Mouse (Mus musculus) thymus, postnatal 4 days (tissue): ENCODE data around the gene Gm28051.
A peak's percentile ranks its signal among the peaks of the same experiment; 100 is the strongest.

Experiments used
- DNase-seq: peaks from one replicate; pipeline ENCODE4 v3.0.0; 2021

Gene Gm28051

DNA sequence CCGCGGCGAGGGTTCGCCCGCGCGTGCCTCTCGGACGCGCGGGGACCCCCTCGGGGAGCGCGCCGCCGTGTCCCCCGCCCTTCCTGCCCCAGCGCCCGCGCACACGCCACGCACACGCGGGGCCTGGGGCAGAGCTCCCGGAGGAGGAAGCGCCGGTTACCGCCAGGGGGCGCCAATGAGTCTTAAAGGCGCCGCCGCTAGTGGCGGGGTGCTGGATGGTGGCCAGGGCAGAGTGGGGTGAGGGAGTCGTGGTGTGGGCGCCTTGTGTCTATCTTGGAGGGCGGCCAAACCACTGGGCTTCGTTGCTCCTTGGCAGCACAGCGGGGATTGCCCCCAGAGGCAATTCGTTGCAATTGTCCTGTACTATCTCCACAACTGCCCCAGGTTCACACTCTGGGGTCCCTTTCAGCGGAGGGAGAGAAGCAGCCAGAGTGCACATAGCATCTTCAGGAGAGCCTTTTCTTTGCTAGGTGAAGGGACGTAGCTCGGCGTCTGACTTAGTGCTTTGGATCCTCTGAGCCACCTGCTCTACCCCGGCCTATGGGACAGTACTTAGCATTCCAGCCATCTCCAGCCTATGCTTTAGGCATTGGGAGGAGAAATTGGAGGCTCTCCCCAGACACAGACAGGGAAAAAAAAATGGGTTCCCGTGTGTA, 52.2 kb downstream of the Gm28051 start:
- peak; percentile 98 for DNase-seq

DNA sequence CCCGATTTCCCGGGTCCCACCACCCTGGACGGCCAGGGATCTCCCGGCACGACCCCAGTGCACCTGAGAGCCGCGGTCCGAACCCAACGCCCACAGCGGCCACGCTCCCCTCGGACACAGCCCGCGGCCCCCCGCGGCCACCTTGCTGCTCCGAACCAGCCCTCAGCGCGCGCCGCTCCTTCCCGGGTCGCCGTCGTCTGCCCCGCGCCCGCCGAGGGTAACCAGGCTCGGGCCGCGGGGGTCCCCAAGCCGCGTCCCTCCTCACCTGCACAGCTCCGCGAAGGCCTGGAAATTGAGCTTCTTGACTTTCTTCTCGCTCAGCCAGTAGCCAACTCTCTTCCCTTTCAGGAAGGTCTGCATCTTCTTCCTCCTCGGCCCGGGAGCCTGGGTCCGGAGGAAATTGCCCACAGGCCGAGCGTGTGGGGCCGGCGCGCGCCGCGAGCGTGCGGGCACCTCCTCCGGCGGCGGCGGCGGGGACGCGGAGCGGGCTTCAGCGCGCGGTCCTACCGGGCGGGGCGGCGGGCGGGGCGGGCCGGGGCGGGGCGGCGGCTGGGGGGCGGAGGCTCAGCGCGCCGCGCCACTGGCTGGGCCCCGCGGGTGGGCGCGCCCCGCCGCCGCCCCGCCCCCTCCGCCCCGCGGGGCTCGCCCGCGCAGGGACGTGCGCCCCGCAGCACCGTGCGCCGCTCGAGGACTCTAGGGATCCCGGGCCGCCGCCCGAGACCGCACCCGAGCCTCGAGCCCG, 52.9 kb downstream of the Gm28051 start, which contains the start of gene Itpk1:
Itpk1 (minus strand) TSS at position 474 of the 742 bp plus-strand sequence.
- peak; percentile 81 for DNase-seq

DNA sequence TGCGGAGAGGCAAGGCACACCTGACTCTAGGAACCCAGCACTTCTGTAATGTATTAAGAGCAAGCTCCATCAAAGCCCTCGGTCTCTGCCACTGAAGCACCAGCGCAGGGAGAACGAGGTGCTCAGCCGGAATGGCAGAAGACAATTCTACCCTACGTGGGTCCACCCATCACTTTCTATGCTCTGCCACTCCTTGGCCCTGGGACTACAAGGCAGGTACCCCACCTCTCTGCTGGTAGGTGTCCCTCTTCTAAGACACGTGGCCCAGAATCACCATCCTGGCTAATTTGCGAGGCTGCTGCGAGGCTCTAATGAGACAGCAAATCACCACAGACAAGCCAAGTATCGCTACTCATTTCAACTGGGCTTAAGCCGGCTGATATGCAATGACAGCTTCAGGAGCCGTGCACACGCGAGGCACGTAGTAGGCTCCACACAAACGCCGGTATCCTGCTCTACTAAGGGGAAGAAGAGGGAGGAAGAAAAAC, 53.6 kb downstream of the Gm28051 start:
- no peak for DNase-seq

DNA sequence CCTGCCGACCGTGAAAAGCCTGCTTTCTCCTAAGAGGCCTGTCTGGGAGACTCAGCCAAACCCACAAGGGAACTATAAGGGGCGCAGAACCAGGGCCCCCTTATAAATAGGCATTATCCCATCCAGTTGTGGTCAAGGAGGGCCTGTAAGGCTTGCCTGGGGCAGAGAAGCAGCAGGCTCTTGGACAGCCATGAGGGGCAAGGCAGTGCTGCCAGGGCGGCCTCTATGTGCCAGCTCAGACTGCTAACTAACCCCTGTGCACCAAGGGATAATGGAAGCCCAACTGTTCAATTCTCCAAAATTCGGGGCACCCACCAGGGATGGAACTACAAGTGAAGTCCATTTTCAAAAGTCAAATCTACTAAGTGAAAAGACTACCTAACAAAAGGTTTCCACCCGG, 54.1 kb downstream of the Gm28051 start:
- DNase-seq = peak; percentile 42

DNA sequence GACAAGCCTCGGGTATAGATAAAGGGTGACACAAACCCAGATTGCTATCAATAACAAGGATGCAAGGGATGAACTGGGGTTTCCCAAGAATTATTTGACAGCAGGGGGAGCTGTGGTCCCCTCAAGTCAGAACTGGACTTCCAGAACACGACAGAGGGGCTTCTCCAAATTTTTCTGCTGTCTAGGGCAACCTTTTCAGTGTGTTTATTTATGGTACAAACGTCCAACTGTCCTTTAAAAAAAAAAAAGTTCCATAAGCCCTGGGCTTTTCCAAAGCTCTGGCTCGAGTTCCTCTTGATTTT, 54.5 kb downstream of the Gm28051 start:
- DNase-seq = no peak

DNA sequence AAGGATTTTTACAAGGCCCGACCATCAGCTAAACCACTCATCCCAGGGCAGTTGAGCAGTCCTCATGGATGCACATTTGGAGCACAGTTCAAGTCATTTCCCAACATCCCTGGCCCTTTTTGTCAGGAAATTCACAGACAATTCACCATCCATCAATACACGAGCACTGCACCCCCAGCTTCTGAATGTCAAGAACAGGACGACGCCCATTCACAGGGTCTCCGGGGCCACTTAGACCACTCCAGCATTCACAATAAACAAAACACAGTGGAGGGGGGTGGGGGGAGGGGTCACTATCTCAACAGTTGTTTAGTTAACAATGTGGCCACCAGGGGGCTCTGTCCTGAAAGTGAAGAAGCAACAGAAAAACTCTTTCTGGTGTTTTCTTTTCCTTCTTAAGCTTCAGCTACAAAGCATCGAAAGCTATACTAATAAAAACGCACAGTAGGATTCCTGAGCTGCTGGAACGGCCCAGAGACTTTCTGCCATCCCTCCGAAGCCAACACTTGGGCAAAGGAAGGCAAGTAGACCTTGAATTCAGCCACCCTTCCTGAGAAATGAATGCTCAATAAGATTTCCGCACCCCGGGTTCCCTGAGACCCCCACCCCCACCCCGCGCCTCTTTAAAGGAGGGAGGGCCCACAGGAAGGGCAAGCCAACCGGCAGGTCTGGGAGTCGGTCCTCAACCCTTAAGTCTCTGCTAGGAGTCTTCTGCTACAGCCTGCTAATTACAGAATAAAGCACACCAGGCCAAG, 55.0 kb downstream of the Gm28051 start:
- DNase-seq = peak; percentile 96

DNA sequence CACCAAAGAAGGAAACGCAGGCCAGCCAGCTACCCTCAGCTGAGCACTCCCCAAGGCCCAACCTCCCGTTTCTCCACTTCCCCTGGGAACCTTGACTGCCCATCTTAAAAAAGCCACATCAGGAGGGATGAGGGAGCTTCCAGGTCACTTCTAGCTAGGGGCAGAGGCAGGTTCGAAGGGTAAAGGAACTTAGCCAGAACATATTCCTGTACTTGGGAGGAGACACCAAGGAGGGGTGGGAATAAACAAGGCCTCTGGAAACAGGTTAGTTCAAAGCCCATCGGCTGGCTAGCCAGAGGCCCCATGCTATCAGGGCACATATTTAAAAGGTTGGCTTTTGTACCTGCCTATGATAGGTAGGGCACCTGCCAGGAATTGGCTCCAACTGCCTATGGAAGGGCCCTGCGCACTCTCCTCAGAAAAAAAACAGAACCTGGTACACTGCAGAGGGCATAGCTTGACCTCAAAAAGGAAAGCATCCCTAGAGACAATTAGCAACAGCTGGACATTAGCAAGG, 55.8 kb downstream of the Gm28051 start:
- DNase-seq = peak; percentile 12

DNA sequence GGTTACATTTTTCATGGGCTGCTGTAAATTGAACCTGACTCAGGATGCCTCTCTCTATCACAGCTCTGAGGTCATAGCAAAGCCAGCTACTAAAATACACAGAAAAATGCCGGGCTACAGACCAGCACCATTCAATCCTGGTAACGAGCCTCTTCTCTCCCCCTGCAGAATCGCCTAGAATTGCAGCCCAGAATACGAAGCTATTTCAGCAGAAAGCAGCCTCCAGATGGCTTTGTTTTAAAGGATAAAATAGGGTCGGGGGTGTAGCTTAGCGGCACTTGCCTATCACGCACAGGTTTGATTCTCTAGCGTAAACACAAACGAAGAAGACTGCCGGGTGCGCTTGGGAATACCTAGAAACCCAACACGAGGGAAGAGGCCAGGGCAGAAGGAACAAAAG, 57.1 kb downstream of the Gm28051 start:
- peak; percentile 23 for DNase-seq

DNA sequence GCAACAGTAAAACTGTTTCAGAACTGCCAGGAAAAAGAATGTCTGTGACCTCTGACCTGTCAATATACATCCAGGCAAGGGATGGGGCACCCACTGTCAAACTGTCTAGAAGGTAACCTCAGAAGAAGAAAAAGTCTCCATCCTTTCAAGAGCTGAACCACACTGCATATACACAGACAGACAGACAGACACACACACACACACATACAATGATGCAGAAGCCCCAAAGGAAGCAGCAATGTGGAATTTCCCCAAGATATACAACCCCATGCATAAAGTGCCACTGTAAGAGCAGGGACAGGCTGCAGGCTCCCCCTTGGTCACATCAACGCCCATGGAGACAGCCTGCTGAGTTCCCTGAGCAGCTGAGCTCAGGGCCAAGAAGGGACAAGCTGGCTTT, 58.4 kb downstream of the Gm28051 start:
- DNase-seq = peak; percentile 42

DNA sequence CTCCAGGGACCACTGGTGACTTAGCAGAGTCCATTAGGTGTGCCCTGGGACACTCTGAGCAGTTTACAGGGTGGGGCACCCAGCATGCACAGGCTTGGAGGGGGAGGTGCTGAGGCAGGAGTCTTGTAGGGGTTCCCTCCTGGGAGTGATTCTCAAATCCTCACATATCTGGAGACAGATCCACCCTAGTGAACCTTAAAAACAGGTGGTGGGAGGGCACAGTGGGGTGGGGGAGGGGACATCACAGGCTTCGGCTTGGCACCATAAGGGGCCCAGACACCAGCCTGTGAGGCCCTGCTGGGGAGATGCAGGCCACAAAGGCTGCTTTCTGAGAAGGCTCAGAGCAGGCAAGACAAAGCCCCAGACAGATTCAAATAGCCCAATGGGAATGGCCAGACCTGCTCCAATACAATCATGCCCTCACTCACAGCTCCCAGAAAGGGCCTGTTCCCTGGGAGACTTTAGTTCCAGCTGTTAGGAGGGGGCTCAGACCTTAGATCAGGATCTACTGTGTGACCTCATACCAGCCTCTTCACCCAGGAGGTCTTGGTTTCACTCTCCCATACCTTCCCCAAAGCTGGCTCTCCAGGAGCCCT, 59.4 kb downstream of the Gm28051 start:
- DNase-seq = peak; percentile 82

DNA sequence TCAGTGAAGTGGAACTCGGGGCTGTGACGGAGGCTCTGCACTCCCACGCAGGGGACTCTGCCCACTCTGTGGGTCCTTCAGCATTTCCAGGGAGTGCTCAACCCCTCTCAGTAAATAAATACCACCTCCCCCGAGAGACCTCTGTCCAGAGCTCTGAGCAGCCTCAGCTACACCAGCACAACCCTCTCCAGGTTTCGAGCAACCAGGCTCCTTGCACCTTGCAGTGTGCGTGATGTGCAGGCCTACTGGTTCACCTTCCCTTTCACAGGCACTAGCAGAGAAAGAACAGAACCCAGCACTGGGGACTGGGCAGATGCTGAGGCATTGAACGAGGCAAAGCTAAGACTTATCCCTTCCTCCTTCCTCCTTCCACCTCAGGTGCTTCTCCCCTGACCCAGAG, 60.2 kb downstream of the Gm28051 start:
- peak; percentile 50 for DNase-seq

DNA sequence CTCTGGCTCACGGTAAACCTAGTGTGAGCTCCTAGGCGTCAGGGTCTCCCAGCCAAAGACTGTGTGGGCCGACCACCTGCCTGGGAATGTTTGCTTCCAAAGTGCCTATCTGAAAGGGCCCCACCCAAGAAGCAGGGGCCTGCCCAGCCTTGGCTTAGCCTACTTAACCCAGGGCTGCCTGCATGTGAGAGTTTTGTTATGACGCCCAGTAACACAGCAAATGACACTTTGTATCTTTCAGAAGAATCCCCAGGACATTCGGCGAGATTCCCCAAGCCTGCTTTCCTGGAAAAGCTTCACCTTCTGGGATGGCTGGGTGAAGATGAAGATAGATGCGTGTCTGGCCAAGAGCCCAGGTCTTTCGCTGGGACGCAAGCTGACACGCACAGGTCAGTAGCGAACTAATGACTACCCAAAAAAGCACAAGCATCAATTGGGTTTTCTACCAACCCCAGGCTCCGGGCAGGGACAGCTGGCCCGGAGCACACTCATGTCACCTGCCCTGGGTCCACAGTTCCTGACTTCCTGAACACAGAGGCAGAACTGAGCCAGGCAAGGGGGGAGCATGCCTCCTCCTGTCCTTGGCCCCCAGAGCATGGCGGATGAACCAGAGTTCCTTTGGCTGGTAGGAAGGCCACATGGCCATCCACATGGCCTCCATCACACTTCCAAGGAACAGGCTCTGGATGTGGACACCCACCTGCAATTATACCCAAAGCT, 60.8 kb downstream of the Gm28051 start:
- peak; percentile 46 for DNase-seq

DNA sequence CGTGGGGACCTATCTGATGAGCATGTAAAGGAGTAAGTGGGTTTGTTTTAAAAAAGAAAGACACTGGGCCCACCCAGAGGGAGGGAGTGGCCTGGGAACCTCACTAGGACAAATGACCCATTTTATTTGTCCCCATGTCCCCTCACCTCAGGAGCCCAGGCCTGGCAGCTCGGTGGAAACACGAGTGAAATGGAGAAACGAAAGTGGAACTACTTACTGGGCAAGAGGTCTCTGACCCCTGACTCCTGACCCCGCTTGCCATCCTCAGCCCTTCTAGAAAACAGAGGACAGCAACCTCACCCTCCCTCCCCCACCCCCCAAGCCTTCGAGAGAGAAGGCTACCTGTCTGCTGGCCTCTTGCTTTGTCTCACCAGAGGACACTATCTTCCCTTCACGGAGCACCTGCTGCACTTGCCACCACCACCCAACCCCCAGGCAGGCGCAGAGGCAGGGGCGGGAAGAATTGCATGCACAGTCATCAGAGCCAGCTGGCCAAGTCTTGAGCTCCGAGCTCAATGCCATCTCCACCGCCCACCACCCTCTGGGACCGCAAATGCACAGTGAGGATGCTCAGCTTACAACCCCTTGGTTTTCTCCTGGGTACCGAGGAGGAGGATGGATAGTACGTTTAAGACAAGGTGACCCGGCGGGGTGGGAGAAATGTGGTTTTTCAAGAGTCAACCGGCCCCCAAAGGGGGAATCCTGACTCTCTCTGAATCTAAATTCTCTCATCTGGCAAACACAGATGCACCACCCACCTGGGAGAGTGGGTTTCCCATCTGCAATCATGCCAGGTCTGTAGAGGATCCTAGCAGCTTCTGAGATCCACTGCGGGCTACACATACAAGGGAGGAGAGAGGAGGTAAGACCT, 62.0 kb downstream of the Gm28051 start:
- DNase-seq = peak; percentile 80

DNA sequence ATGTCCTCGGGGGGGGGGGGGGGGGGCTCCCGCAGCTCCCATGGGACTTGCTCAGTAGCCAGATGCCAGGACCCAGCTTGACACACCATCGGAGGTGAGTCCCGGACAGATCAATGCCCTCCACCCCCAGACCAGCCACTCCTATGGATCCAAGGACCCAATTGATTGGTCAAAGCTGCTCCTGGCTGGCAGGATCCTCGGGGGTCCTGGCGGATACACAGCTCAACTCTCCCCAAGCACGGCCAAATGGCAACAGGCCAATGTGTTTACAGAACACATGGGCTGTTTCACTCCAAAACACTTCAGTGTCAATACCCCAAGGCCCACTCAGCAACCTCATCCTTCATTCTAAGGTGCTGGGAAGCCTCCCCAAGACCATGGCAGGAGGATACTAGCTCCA, 65.8 kb downstream of the Gm28051 start:
- peak; percentile 9 for DNase-seq

DNA sequence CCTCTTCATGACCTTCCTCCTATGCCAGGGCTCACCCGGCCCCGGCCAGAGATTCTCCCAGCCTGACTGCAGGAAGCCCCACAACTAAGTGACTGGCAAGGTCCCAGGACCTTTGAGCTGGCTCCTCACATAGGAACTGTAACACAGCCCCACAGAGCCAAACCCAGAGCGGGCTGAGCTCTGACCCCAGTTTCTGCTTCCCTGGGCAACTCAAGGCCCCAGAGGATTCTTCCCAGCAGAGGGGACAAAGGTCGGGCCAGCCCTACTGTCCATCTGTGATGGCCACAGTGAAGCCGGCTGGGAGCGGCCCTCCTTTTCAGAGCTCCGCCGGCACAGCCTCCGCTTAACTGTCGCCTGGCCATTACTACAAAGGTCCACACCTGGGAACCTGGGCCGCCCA, 66.4 kb downstream of the Gm28051 start:
- peak; percentile 23 for DNase-seq

DNA sequence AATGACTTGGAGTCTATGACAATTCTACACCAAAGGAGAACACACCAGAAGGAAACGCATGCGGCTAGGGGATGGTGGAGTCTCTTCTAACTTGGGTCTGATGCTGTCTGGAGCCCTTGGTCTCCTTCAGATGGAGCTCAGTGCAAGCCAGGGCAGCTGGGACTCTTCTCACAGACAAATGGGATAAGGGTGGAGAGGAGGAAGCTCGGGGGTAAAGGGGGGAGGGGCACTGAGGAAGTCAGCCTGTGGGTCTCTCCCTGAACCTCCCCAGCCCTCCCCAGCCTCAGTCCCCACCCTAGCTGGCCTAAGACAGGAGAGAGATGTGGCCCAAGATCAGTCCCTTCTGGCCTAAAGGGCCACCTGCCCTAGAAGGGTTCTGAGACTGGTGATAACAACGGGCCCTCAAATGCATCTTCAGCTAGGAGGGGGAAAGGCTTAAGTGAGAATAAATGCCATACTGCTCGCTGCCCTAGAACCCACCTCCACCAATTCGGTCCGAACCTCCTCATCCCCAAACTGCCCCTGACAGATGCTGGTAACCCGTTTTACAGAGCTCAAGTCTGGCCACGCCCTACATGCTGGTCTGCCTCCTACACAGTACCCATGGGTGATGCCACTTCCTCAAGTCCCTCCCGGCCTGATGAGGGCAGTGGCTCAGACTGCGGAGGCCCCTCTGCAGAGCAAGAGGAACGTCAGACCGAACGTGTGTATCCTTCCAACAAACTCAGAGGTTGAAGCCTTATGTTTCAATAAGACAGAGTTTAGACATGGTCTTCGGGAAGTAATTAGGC, 67.6 kb downstream of the Gm28051 start:
- DNase-seq = peak; percentile 51

DNA sequence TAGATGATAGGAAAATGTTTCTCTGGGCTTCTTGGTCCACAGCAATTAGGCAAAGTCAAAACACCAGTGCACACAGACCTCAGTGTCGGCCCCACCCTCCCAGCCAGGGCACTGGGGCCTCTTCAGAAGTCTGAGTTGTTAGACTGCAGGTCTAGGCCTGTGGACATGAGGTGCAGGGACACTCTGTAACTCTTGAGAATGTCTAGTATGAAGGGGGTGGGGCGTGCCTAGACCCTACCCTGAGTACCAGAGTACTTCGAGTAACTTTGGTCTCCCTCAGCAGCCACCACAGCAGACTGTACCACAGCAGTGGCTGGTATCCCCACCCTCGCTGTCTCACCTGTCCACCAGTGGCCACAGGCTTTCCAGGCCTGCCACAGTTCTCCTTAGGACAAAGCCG, 71.2 kb downstream of the Gm28051 start:
- no peak for DNase-seq

DNA sequence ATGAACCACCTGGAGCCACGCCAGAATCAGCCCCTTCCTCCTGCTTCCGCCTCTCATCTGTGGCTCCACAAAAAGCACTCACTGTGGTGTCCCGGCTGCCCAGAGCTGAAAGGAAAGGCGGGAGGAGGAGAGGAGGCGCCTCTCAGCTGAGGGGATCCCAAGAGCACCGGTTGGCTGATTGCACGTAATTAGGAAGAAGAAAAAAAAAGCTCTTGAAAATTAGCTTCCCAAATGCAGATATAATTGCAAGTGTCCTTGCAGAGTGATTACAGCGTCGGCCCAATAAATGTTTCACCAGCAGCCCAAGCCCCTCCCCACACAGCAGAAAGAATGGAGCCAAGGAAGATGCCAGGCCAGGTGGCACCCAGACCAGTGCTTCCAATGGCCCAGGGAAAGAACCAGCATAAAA, 72.0 kb downstream of the Gm28051 start:
- peak; percentile 8 for DNase-seq

DNA sequence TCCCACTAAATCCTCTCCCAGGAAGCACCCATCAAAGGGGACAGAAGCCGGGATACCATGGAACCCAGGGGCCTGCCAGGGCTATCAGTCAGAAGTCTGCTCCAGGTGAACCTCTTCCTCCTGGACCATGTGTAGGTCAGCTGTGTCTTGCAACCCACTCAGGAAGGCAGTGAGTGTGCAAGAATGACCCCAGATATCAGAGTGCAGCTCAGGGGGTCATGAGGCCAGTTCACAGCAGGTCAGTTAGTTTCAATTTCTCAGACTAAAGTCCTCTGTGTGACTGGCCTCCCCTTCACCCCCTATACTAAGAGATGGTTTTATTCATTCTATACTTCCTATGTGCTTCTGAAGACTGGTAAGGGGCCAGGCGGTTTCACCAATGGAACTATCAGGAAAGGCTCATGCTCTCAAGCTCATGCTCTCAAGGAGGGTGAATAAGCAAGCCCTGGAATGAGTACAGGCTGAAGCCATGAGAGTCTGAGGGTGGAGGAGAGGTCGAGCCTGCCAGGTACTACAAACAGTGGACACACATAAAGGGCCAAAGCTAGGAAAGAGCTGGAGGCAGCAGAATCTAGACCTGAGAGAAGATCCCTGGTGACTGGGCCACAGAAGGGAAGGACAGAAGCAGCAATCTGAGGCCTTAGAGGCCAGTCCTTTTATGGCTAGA, 72.7 kb downstream of the Gm28051 start:
- DNase-seq = no peak

DNA sequence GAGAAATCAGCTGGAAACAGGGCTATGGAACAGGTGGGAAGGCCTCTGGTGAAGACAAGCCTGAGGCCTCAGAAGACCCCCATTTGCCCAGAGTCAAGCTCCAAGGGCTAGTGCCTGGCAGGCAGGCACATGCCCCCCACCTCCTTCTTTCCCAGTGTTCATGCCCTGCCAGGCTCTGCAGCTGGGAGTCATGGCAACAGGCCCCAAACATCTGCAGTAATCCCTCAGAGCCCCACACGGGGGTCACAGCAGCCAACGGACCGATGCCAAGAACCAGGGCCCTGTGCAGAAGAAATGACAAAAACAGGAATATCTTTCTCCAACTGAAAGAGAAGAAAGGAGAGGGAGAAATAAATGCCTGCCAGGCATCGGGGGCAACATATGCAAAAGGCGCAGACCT, 73.6 kb downstream of the Gm28051 start:
- peak; percentile 18 for DNase-seq
